Mouse (Mus musculus): ENCODE results near the gene Fcgrt.

DNA sequence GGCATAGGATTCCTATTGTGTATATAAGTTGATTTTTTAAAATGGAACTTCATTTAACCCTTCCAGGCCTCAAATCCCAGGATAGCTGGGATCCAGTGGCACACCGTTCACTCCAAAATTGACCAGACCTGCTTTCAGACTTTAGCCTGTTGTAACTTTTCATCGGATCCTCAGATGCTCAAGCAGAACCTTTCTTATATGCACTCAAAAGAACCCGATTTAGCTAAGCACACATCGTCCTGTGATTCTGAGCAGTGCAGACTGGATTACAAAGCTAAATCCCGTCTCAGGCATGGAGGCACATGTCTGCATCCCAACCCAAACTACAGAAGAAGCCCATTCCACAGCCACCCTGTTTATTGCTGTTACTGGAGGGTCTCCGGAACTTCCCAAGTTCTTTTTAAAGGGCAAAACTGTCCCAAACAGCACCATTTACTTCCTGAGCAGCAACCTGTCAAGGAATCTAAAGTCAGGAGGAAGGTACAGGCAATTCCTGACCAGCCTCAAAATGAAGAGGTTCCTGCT lies 24.1 kb upstream of the Fcgrt start:
- no peak for TF ChIP-seq CTCF (IDR thresholded peaks at IDR 0.05; ENCODE audit: low read depth, low read length)
- TF ChIP-seq POLR2A (IDR thresholded peaks at IDR 0.05; ENCODE audit: borderline replicate concordance, low read depth, low read length), result no peak

Data from bone marrow macrophage, adult 2 months (primary cell).